Mouse (Mus musculus) midbrain, embryonic 15.5 days (tissue): ENCODE measurements around the gene Wdtc1. TPM values are rescaled to one million over a fixed set of nuclear protein-coding genes. Genes with fewer than 3 reads are reported as not detected.

Experiments used
- ATAC-seq: fragments of 200-750 bp; cut with Nextera tagmentation; replicated peaks from 2 replicates; pipeline ENCODE4 v1.8.0; 2017; ENCODE audit warnings: moderate TSS enrichment
- H3K27ac ChIP-seq: fragments of 300-500 bp; sonication (generic); 2 replicates; pipeline ENCODE4 v1.5.1; 2015; ENCODE audit warnings: mild to moderate bottlenecking, inconsistent platforms
- H3K27me3 ChIP-seq: fragments of 300-500 bp; sonication (generic); replicated peaks from 2 replicates; pipeline ENCODE4 v1.6.1; 2015; ENCODE audit warnings: inconsistent platforms
- H3K36me3 ChIP-seq: fragments of 300-500 bp; sonication (generic); replicated peaks from 2 replicates; pipeline ENCODE4 v1.6.1; 2015; ENCODE audit warnings: inconsistent platforms
- H3K4me1 ChIP-seq: fragments of 300-500 bp; sonication (generic); 2 replicates; pipeline ENCODE4 v1.6.1; 2015; ENCODE audit warnings: inconsistent platforms
- H3K4me2 ChIP-seq: fragments of 300-500 bp; sonication (generic); 2 replicates; pipeline ENCODE4 v1.6.1; 2015; ENCODE audit warnings: inconsistent platforms, mild to moderate bottlenecking, moderate library complexity
- H3K4me3 ChIP-seq: fragments of 300-500 bp; sonication (generic); 2 replicates; pipeline ENCODE4 v1.5.1; 2015; ENCODE audit warnings: mild to moderate bottlenecking, inconsistent platforms
- H3K9ac ChIP-seq: fragments of 300-500 bp; sonication (generic); 2 replicates; pipeline ENCODE4 v1.6.1; 2015; ENCODE audit warnings: mild to moderate bottlenecking, inconsistent platforms
- H3K9me3 ChIP-seq: fragments of 300-500 bp; sonication (generic); 2 replicates; pipeline ENCODE4 v1.6.1; 2016; ENCODE audit warnings: inconsistent platforms
- WGBS: fragments of 180-500 bp; shearing (Covaris S2); methylation state at CpG from one replicate; pipeline ENCODE4 v1.1.7; 2015; ENCODE audit warnings: mixed read lengths; 5-methylcytosine and 5-hydroxymethylcytosine counted together
- microRNA-seq: library from miRNA; unstranded; fragments of <30 nt; microRNA quantifications from one replicate; pipeline ENCODE4, GENCODE M21; 2016
- polyA plus RNA-seq: library from polyadenylated mRNA; unstranded; fragments of >200 nt; fragmentation: Nextera tagmentation; extraction: Ambion mirVana; gene quantifications from 2 replicates; pipeline ENCODE4 v1.2.1, GENCODE M21; 2015

The Wdtc1 gene
- polyA plus RNA-seq, 1 experiment from 2014 or later = 23.2 TPM

DNA sequence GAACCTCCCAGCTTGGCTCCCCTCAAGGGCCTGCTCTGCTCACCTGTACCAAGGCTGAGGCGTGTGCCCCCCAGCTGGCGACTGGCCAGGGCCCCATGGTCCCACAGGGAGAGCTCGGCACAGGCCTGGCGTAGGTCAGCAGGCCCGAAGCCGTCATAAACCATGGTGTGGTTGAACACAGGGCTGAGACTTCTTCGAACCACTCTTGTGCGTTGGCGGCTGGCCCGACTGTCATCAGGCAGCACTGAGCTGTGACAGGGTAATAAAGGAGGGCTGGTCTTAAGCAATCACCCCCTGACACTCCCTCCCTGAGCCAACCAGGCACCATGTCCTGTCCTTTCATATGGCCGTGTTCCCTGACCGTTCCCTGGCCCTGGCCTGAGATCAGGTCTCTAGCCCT lies 99.9 kb downstream of the Wdtc1 start:
- Histone ChIP-seq H3K4me2 (no peak overlapping the region), H3K9me3 (no peaks in the 10 kb centered on the region), H3K27ac (no peak overlapping the region), H3K4me1 (peaks cover 11% of the 10 kb centered on the region), H3K27me3 (peaks cover 64% of the 10 kb centered on the region), H3K9ac (no peak overlapping the region), H3K36me3 (no peaks in the 10 kb centered on the region), H3K4me3 (no peak overlapping the region)
- no peak for ATAC-seq
- WGBS = 78% methylated on average over 12 of the region's 12 CpGs

DNA sequence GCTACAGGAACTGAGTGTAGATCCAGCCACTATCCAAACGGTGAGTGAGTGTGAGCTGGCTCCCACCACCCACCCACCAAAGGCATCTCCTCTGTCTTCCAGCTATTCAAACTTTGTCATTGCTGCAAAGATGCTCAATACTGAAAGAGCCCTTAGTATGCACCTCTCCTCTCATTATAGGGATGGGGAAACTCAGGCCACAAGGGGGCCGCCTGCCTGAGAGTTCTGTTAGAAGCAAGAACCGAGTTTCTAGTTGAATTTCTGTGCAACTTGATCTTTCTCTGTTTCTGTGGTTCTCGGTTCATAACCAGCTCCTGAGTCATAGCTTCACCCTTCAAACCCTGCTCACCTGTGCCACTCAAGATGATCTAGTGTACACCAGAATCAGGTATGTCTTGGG lies 101.2 kb downstream of the Wdtc1 start:
- 39% methylated on average over 4 of the region's 4 CpGs for WGBS
- no peak overlapping the region for H3K4me3 ChIP-seq
- H3K9ac ChIP-seq = no peak overlapping the region
- no peaks in the 10 kb centered on the region for H3K9me3 ChIP-seq
- H3K4me1 ChIP-seq = peaks cover 11% of the 10 kb centered on the region
- no peak for ATAC-seq
- H3K4me2 ChIP-seq = no peak overlapping the region
- peaks cover 71% of the 10 kb centered on the region for H3K27me3 ChIP-seq
- no peak overlapping the region for H3K27ac ChIP-seq
- no peaks in the 10 kb centered on the region for H3K36me3 ChIP-seq

DNA sequence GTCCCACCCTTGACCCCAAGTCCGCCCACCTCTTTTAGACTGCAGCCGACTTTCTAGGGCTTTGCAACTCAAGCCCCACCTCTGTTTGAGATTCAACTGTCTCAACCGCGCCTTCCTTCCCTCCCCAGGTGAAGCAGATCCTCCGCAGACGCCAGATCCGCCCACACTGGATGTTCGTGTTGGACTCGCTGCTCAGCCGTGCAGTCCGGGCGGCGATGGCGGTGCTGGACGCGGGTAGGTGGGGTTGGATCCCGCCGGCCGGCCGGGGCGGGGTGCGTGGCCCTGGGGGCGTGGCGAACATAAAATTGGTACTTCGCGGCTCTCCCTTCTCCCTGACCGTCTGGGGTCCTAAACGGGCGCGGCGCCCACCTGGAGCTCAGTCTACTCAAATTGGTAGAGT lies 102.1 kb downstream of the Wdtc1 start:
- ATAC-seq = no peak
- Histone ChIP-seq H3K27ac (no peak overlapping the region), H3K36me3 (no peaks in the 10 kb centered on the region), H3K4me3 (peak overlapping the region; percentile 29), H3K9ac (no peak overlapping the region), H3K4me1 (peaks cover 11% of the 10 kb centered on the region), H3K4me2 (peak overlapping the region; percentile 51), H3K27me3 (peaks cover 70% of the 10 kb centered on the region), H3K9me3 (no peaks in the 10 kb centered on the region)
- WGBS = 3% methylated on average over 29 of the region's 31 CpGs

DNA sequence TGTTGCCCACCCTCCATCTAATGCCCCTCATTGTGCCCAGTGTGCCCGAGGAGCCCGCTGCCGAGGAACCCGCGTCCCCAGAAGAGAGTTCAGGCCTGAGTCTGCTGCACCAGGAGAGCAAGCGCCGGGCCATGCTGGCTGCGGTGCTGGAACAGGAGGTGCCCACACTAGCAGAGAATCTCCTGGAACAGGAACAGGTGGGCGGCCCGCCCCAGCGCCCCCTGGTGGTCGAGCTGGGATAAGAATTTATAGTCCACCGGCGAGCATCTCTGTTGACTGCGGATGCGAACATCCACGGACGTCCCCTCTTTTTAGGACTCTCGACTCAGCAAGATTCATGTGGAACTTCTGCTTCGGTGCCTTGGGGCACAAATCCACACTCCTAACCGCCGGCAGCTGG lies 102.7 kb downstream of the Wdtc1 start:
- 2% methylated on average over 22 of the region's 22 CpGs for WGBS
- Histone ChIP-seq H3K27me3 (peaks cover 72% of the 10 kb centered on the region), H3K9me3 (no peaks in the 10 kb centered on the region), H3K4me3 (peak overlapping the region; percentile 29), H3K4me1 (peaks cover 11% of the 10 kb centered on the region), H3K9ac (no peak overlapping the region), H3K36me3 (no peaks in the 10 kb centered on the region), H3K27ac (no peak overlapping the region), H3K4me2 (peak overlapping the region; percentile 51)
- no peak for ATAC-seq

DNA sequence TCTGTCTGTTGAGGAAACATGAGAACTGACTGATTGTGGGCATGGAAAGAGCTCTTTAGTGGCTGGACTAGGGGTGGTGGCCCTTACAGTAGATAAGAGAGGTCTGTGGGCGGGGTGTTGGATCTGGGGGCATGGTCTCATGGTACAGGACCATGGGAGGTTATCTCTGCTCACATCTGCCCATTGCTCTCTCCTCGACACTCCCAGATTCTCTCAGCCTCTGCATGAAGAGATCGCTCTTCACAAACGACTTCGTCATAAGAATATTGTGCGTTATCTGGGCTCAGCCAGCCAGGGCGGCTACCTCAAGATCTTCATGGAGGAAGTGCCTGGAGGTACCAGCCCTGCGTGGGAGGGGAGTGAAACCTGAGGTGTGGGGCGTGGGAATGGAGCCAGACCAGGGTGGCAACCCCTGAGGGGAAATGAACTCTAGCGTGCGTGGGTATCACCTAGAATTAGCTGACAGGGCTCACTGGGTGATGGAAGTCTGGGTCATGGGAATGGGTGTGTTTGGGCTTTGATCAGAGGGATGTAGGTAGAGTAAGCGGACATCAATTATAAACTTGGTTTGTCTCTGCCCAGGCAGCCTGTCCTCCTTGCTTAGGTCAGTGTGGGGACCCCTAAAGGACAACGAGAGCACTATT lies 105.4 kb downstream of the Wdtc1 start:
- Histone ChIP-seq H3K27ac (no peak overlapping the region), H3K9ac (no peak overlapping the region), H3K4me2 (no peak overlapping the region), H3K27me3 (peaks cover 78% of the 10 kb centered on the region), H3K9me3 (no peaks in the 10 kb centered on the region), H3K36me3 (no peaks in the 10 kb centered on the region), H3K4me1 (peaks cover 11% of the 10 kb centered on the region), H3K4me3 (no peak overlapping the region)
- no peak for ATAC-seq
- 79% methylated on average over 13 of the region's 13 CpGs for WGBS

DNA sequence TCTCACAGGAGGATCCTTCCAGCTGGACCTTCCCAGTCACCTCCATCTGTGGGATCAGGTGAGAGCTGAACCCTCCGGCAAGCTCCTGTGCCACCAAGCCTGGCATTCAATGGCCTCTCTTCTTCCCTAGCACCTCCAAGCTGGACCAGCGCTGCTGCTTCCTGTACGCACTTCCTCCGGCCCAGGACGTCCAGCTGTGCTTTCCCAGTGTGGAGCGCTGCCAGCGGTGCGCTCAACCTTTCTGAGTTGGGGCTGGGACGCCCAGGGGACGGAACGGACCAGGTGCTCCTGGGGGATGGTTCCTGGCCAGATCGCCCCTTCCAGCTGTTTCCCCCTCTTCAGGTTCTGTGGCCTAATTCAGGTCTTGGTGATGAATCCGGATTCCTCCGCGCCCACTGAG lies 106.2 kb downstream of the Wdtc1 start:
- Histone ChIP-seq H3K4me3 (no peak overlapping the region), H3K4me2 (no peak overlapping the region), H3K9me3 (no peaks in the 10 kb centered on the region), H3K27me3 (peaks cover 78% of the 10 kb centered on the region), H3K4me1 (peaks cover 11% of the 10 kb centered on the region), H3K27ac (no peak overlapping the region), H3K36me3 (no peaks in the 10 kb centered on the region), H3K9ac (no peak overlapping the region)
- no peak for ATAC-seq
- 18% methylated on average over 15 of the region's 15 CpGs for WGBS

DNA sequence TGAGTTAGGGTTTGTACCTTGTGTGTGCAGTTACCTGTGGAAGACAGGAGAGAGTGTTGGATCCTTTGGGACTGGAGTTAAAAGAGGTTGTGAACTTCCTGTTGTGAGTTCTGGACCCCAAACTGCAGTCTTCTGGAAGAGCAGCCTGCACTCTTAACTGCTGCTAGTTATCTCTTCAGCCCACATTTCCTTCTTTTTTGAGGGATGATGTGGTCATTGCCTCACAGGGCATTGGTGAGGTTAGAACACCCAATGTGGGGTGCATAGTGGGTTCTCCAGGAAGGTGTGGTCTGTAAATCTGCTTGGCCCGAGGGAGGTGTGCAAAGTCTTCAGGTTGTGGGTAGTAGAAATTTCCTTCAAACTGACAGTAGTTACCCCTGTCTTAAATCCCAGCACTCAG lies 109.0 kb downstream of the Wdtc1 start:
- Histone ChIP-seq H3K9me3 (no peaks in the 10 kb centered on the region), H3K27me3 (peaks cover 75% of the 10 kb centered on the region), H3K4me1 (peaks cover 11% of the 10 kb centered on the region), H3K9ac (no peak overlapping the region), H3K4me3 (no peak overlapping the region), H3K4me2 (no peak overlapping the region), H3K36me3 (no peaks in the 10 kb centered on the region), H3K27ac (no peak overlapping the region)
- 74% methylated on average over 1 of the region's 1 CpGs for WGBS
- no peak for ATAC-seq

DNA sequence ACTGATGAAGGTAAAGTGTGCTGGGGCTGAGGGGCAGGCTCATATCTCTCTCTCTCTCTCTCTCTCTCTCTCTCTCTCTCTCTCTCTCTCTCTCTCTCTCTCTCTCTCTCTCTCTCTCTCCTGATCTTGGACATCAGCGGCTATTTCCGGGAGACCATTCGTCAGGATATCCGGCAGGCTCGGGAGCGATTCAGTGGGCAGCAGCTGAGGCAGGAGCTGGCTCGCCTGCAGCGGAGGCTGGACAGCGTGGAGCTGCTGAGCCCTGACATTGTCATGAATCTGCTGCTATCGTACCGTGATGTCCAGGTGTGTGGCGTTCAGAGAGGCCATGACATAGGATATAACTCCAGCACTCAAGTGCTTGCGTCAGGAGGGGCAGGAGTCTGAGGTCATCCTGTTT lies 109.7 kb downstream of the Wdtc1 start:
- Histone ChIP-seq H3K36me3 (no peaks in the 10 kb centered on the region), H3K27me3 (peaks cover 73% of the 10 kb centered on the region), H3K4me3 (no peak overlapping the region), H3K9me3 (no peaks in the 10 kb centered on the region), H3K9ac (no peak overlapping the region), H3K27ac (no peak overlapping the region), H3K4me1 (peaks cover 11% of the 10 kb centered on the region), H3K4me2 (no peak overlapping the region)
- 66% methylated on average over 13 of the region's 13 CpGs for WGBS
- no peak for ATAC-seq

DNA sequence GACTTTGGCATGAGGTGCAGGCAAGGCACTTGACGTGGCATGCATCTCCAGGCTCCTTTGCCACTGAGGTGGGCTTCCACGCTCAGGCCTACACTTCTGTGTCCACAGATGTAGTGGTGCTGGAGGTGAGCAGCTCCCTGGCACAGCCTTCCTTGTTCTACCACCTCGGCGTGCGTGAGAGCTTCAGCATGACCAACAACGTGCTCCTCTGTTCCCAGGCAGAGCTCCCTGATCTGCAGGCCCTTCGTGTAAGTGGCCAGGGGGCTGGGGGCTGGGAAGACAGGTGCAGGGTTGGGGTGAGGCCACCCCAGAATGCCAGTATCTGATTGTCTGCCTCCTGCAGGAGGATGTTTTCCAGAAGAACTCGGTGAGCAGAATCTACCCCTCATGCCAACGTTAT lies 110.6 kb downstream of the Wdtc1 start:
- Histone ChIP-seq H3K9ac (no peak overlapping the region), H3K4me3 (no peak overlapping the region), H3K27ac (no peak overlapping the region), H3K36me3 (no peaks in the 10 kb centered on the region), H3K4me2 (no peak overlapping the region), H3K9me3 (no peaks in the 10 kb centered on the region), H3K27me3 (peaks cover 65% of the 10 kb centered on the region), H3K4me1 (peaks cover 11% of the 10 kb centered on the region)
- no peak for ATAC-seq
- 62% methylated on average over 9 of the region's 9 CpGs for WGBS

Small RNA genes within 50 kb of the gene (microRNA-seq; reads per million reads assigned to microRNA genes)
- gene Mir5122 = 0.55 reads per million

Other genes starting within 250 kb of the Wdtc1 start
- 27.4 and 27.7 TPM in 2 replicates for gene Wasf2, start 223.0 kb downstream of the Wdtc1 start, polyA plus RNA-seq
- gene Cd164l2, start 141.3 kb downstream of the Wdtc1 start, polyA plus RNA-seq = 3.0 and 5.0 TPM in 2 replicates
- gene Gpr3, start 140.9 kb downstream of the Wdtc1 start, polyA plus RNA-seq = 1.3 and 2.0 TPM in 2 replicates
- 1.6 and 2.0 TPM in 2 replicates for gene Map3k6, start 112.7 kb downstream of the Wdtc1 start, polyA plus RNA-seq
- gene Sytl1, start 90.4 kb downstream of the Wdtc1 start, polyA plus RNA-seq = 0.56 and 0.65 TPM in 2 replicates
- 118 and 120 TPM in 2 replicates for gene Tmem222, start 75.7 kb downstream of the Wdtc1 start, polyA plus RNA-seq
- 9.9 and 11.1 TPM in 2 replicates for gene Slc9a1, start 16.2 kb upstream of the Wdtc1 start, polyA plus RNA-seq
- gene Tent5b, start 126.7 kb upstream of the Wdtc1 start, polyA plus RNA-seq = 0.22 and 0.37 TPM in 2 replicates
- 6.4 and 6.9 TPM in 2 replicates for gene Trnp1, start 145.1 kb upstream of the Wdtc1 start, polyA plus RNA-seq
- 0.95 and 0.99 TPM in 2 replicates for gene Kdf1, start 165.5 kb upstream of the Wdtc1 start, polyA plus RNA-seq
- gene Nudc, start 192.5 kb upstream of the Wdtc1 start, polyA plus RNA-seq = 246 and 255 TPM in 2 replicates
- gene Nr0b2, start 199.9 kb upstream of the Wdtc1 start, polyA plus RNA-seq = 0.15 TPM in 1 of 2 replicates, not detected in the other
- 8.1 and 9.1 TPM in 2 replicates for gene Gpatch3, start 221.3 kb upstream of the Wdtc1 start, polyA plus RNA-seq
- gene Gpn2, start 230.9 kb upstream of the Wdtc1 start, polyA plus RNA-seq = 18.2 and 21.2 TPM in 2 replicates
- 1.2 and 3.4 TPM in 2 replicates for gene Sfn, start 248.7 kb upstream of the Wdtc1 start, polyA plus RNA-seq